Mouse (Mus musculus) frontal cortex, postnatal 36 days (tissue): ENCODE measurements around the gene Gm17571.

Experiments used
- DNase-seq, 2 experiments: peaks; one replicate each; pipeline ENCODE4 v3.0.0; 2022; ENCODE audit warnings: low spot score in 2 of 2

The Gm17571 gene

DNA sequence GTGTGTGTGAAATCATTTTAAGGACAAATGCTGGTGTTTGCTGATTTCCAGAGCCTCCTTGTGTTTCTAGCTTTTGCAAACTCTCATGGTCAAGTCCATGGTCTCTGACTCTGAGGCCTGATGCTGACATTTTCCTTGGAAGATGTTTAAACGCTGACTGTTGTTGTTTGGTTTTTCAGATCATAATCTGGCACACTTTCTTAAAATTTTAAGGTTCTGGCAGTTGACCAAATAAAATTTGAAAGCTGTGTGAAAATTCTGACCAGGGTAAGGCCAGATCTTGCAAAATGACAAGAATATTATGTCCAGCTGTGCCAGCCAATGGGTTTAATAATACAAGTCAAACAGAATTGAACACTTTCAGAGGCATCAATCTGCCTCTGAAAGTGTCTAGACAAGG lies 8.7 kb upstream of the Gm17571 start:
- DNase-seq, result no peak

DNA sequence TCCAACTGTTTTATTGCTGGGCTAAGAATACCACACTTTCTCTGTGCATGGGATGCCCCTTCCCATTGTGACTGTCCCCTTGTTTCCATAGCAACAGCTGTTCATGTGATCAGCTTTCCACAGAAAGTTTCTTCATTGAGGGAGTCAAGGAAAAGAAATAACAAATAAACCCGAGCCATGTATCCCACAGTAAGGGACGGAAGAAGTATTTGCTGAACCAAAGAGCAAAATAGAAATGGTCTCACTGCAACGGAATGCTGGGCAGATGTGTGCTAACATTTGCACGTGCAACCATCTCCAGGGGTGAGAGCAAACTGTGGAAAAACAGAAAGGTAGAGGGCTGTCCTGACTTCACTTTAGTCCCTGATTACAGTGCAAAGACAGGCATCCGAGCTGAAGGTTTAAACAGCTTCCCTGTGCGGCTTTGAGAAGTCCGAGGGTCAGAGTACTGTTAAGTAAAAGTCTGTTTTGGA lies 8.1 kb upstream of the Gm17571 start:
- no peak for DNase-seq

DNA sequence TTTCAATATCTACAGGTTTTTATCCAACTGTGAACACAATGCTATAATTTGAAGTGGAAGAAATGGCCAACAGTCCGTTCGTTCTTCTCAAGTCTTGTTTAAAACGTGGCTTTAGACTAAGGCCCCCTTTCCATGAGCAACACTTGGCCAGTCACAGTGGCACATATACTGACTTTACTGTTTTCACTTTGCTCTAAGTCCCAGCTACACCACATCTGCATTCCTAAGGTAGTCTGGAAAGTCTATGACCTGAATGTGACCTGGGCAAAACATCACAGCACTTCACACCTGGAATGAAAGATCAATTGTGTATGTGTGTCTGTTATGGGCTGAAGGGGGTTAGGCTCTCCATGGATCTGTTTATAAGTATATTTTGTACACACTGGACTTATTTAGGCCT lies 2.2 kb upstream of the Gm17571 start:
- no peak for DNase-seq

DNA sequence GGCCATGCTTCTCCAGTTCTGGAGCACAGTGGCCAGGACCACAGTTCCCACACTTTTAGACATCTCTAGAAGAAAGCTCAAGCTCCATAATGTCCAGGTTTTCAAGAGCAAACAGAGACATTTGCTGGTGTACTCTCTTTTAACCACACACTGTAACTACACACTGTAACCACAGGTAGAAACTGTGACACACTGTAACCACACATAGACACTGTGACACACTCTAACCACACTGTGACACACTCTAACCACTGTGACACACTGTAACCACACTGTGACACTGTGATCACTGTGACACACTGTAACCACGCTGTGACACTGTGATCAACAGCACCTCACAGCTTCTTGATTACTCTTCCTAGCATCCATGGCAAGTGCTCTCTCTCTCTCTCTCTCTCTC lies 317 bp downstream of the Gm17571 start:
- no peak for DNase-seq

DNA sequence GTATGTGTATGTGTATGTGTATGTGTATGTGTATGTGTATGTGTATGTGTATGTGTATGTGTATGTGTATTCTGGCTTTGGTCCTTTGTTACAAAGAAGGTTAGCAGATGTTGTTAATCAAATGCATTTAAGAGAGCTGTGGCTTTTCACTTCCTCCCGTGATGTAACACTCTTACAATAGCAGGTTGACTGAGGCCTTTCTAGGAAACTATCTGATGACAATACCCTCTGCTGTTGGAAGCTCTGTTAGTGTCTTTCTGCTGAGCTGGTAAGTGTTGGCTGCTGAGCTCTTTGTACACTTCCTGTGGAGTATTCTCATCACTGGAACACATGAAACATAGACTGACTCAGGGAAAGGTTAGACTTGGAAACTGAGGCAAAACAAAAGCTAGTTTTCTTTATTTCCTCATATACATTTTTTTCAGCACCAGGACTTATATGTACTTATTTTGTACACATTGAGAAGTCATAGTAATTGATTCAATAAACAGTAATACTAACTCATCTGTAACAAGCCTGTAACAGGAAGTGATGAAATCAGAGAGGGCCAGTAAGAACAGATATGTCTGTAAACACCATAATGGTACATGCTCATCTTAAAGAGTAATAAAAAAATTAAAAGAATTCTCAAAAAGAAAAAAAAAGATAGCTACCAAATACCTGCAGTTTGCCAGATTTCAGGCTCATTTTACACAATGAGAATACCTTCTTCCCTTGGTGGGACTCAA lies 2.9 kb downstream of the Gm17571 start:
- no peak for DNase-seq

DNA sequence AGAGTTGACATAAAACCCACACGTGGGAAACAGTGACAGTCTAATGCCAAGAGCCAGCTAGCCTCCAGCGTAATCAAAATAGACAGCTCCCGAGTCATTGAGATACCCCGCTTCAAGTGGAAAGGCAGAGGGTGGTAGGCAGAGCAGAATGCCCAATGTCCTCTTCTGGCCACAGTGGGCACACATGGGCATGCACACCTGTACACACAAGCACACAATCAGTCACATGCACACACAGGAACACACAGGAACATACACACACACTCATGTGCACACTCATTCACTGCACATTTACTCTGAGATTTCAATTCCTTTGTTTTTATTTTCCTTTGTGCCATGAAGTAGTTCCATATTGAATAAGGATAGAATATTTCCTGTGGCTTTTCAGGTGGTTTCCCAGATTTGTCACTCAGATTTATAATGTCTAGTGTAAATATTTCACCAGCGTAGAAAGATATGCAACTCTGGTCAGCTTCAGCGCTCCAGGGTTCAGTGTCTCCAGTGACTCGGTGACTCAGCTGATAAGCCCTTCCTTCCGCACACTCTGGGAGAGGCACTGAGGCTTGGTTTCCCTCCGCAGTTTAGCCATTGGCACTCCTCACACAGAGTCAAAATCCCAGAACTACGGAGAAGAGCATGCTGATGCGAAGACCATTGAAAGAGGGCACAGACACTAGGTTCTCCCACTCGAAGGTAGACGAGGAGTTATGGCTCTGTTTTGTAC lies 4.4 kb downstream of the Gm17571 start:
- DNase-seq, result no peak

DNA sequence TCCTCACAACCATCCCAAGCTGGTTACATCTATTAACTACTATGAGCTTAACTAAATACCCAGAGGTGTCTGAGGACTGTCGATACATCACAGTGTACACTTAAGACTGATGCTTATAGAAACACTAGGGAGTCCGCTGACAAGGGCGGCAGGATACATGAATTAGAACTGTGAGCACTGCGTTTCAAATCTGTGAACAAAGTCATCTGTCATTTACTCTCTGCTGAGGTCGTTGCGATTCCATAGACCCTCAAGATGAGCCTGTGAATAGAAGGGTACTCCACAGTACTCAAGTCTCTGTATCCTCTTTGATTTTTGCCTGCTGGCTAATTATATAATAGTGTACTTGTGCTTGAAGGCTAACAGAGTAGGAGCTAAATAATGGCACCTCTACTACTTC lies 5.6 kb downstream of the Gm17571 start:
- no peak for DNase-seq

DNA sequence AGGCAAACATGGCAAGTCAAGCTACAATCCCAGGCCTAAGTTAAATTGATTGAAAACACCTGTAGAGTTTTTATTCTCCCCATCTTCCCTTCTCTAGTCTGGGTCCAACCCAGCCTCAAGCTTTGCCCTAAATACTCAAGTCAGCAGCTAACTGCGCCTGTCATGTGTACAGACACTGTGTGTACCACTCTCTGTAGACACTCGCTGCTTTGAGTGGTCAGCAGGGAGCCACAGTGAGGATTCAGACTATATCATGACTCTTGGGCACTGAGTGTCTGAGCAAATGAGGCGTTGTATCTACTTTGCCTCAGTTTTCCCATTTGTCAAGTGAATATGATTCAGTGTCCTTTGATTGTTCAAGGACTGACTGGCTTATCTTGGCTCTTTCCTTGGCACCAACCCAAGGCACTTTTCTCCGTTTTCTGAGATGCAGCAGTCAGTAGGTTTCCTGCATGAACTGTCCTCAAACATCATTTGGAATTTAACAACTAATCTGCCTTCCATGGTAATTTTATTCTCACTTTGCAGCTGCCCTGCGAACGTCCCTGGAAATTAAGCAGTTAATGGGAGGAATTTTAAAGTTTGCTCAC lies 13.0 kb downstream of the Gm17571 start:
- DNase-seq, result no peak

DNA sequence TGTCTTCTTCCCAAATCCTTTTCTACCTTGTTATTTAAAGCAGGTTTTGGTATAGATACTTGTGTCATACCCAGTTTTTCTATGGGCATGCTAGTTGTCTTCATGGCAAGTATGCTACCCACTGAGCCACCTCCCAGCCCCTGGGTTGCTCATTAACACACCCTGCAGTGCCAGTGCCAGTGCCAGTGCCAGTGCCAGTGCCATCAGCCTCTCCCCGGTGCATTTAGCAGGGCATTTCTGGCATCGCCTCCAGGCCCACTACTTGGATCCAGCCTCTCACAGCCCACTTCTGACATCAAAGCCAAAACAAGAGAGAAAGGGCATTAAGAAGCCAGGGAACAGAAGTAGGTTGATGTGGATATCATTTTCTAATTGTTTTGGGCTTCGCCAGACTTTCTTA lies 14.9 kb downstream of the Gm17571 start:
- no peak for DNase-seq

DNA sequence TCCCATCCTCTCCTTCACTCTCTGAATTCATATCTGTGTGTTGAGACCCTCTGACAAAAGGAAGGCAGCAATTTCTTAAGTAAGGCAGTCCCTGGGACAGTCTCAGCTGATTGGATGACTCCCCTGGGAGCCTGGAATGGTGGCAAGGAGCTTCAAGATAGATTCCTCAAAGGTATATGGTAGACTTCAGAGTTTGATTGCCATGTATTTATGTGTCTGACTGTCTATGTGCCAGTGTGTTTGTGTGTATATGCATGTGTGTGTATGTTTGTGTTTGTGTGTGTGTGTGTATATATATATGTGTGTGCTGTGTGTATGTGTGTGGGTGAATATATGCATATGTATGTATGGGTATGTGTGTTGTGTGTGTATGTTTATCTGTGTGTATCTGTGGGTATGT lies 15.8 kb downstream of the Gm17571 start:
- DNase-seq, result no peak

DNA sequence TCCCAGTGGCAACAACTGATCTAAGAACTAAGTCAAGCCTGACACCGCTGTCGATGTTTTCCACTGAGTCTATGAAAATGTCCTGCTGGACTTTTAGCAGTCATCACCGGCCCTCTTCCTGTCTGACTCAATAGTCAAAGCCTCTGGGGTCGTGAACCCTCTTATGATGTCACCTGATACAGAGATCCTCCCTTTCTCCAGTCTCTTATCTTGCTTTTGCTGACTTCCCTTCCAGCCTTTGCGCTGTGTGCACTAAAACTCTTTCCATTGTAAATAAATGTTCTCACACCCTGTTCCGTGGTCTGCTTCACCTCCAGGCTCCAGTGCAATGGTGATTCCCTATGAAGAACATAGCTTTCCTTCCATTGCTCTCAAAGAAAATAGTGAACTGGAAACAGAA lies 16.3 kb downstream of the Gm17571 start:
- no peak for DNase-seq

DNA sequence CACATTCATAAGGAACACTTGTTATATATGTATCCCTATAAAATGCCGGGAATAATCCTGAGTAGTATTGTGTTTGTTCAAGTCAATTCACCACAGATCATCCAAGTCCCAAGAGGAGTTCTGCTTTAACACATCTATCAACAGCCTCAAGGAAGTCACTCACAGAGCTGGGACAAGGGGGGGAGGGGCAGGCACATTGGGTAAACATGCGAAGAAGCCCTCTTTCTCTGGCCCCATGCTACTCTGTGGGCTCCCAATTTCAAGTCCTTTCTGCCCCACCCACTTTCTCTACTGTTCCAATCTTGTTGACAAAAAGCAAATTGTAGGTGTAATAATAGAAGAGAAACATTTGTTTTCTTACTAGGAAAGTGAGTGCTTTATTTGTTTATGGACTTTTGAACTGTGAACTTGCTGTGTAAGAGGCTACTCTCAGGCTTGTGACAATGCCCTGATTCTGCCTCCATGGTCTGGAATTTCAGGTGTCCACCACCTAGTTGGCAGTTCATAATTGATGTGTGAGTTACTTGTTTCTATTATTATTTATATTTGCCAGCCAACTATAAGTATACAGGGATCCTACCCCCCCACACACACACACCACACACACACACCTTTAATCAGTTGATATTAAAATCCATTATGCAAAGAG lies 17.0 kb downstream of the Gm17571 start:
- no peak for DNase-seq

DNA sequence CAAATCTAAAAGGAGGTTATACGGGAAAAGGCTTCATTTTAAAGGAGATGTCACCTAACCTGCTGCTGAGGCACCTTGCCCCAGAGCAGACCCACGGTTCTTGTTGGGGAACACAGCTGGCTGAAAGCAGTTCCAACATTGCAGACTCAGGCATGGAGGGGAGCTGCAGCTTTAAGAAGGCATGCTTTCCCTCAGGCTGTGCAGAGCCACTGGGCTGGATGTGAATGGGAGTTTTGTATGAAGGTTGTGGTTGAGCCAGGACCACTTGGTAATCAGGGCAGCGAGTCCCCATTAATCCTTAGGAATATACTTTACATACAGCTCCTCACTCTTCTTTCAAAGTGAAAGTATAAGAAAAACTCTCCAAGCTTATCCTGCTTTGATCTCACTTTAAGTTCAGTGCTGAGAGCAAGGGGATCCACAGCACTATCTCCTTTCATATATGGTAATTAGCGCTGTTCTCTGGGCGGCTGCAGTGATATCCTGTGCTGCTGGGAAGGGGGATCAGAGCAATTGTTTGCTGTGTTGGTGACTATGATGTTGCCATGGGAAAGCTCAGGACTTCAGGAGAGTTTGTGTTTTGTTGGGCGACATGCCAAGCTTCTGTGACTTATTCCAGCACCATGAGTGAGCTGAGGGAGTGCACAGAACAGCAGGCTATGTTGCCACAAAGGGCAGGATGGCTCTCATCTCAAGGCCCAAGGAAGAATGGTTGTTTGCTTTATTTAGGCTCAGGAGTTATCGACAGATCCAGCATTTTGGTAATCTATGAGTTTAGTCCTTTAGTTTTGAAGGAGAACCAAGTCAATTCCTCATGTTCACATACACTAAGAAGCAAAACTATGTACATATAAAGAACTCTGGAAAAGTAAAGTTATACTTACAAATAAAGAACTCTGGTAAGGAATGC lies 21.3 kb downstream of the Gm17571 start:
- peak in 1 of 2 experiments; percentile 50 for DNase-seq

DNA sequence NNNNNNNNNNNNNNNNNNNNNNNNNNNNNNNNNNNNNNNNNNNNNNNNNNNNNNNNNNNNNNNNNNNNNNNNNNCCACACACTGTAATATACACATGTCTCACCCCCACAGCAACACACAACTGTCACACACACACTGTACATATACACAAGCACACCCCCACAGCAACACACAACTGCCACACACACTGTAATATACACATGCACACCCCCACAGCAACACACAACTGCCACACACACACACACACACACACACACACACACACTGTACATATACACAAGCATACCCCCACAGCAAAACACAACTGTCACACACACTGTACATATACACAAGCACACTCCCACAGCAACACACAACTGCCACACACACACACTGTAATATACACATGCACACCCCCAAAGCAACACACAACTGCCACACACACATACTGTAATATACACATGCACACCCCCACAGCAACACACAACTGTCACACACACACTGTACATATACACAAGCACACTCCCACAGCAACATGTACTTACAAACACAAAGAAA lies 32.3 kb downstream of the Gm17571 start:
- DNase-seq, result no peak
